Mouse (Mus musculus): ENCODE data around the gene Tspo2.

- TF ChIP-seq CTCF (IDR thresholded peaks at IDR 0.05; ENCODE audit: extremely low read depth, insufficient read depth, low read length) (no peak), POLR2A (IDR thresholded peaks at IDR 0.05; ENCODE audit: extremely low read depth, insufficient read depth, low read length) (no peak)
These were observed 47.5 kb downstream of the Tspo2 start for GRCm38 (mm10) chr17:48403848-48404247.

Measured in cortical plate, adult 2 months (tissue).